Mouse (Mus musculus) left cerebral cortex, adult 18-20 months (tissue): ENCODE measurements at regions not wholly inside any gene's neighbourhood (a gene's known extent, or its start where the extent isn't known, plus 50 kb on each side); places are given as distances from the start of the nearest gene placed in this dataset.
"Not testable (repeated sequence)": the region's sequence is repeated elsewhere in the genome, so short reads cannot be mapped to it uniquely, and the experiment has no call there.

Source experiments
- DNase-seq, 2 experiments: peaks; one replicate each; pipeline ENCODE4 v3.0.0; 2021 to 2022; ENCODE audit warnings: low spot score in 2 of 2, mixed read lengths in 1 of 2

GRCm38 (mm10) chr13:111860931-111861330 is 52.1 kb upstream of the Map3k1 start:
- no peak for DNase-seq

- no peak for DNase-seq
Observed at GRCm38 (mm10) chr13:111862316-111862715, 53.5 kb upstream of the Map3k1 start.

GRCm38 (mm10) chr13:111865956-111866355 is 57.2 kb upstream of the Map3k1 start:
- no peak for DNase-seq

GRCm38 (mm10) chr13:111867261-111867660 is 58.5 kb upstream of the Map3k1 start:
- no peak for DNase-seq

GRCm38 (mm10) chr13:111867763-111868725 is 59.3 kb upstream of the Map3k1 start:
- peak; percentile 3 to 11 for DNase-seq

GRCm38 (mm10) chr13:111868947-111869346 is 60.2 kb upstream of the Map3k1 start:
- no peak for DNase-seq

- DNase-seq: peak; percentile 48 to 68
Observed at GRCm38 (mm10) chr13:111869771-111870437, 61.1 kb upstream of the Map3k1 start.

- no peak for DNase-seq
Observed at GRCm38 (mm10) chr13:111870505-111870904, 61.7 kb upstream of the Map3k1 start.

GRCm38 (mm10) chr13:111871672-111872410 is 63.0 kb upstream of the Map3k1 start:
- no peak for DNase-seq

GRCm38 (mm10) chr13:111874330-111874729 is 65.5 kb upstream of the Map3k1 start:
- DNase-seq: no peak

GRCm38 (mm10) chr13:111876404-111876803 is 67.6 kb upstream of the Map3k1 start:
- no peak for DNase-seq

- DNase-seq: no peak
Observed at GRCm38 (mm10) chr13:111876847-111877246, 68.1 kb upstream of the Map3k1 start.

GRCm38 (mm10) chr13:111883768-111884566 is 75.2 kb upstream of the Map3k1 start:
- DNase-seq: not testable (repeated sequence)

GRCm38 (mm10) chr13:111890792-111891191 is 82.0 kb upstream of the Map3k1 start:
- DNase-seq: no peak

GRCm38 (mm10) chr13:111892141-111892540 is 83.3 kb upstream of the Map3k1 start:
- no peak for DNase-seq

GRCm38 (mm10) chr13:111893221-111893713 is 84.5 kb upstream of the Map3k1 start:
- DNase-seq: no peak

GRCm38 (mm10) chr13:111894804-111895478 is 86.1 kb upstream of the Map3k1 start:
- DNase-seq: no peak

GRCm38 (mm10) chr13:111896279-111896678 is 87.5 kb upstream of the Map3k1 start:
- no peak for DNase-seq

- DNase-seq: no peak
Observed at GRCm38 (mm10) chr13:111903361-111903760, 94.6 kb upstream of the Map3k1 start.

- DNase-seq: no peak
Observed at GRCm38 (mm10) chr13:111903931-111904330, 95.1 kb upstream of the Map3k1 start.
